25 mouse cellular contexts compared by ENCODE assay signal in the genomic region with DNA sequence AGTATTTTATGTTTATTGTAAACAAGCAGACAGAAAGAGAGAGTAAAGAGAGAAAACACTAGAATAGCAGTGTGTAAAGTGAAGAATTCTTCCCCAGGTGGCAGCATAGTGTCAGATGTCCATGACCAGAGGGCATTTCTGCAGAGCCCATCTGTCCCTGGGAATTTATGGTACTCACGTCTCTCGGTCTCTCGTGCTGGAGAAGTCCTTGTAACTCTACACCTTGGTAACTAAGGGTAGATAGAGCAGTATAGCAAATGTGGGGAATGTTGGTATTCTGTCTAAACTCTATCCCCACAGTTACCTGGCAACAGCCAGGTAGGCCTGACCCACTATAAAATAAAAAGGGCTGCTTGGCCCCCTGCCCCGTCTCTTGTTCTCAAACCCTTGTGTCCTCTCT.
DNase-seq lines count a peak whose midpoint lies in the region; ATAC-seq and TF ChIP-seq lines count a peak whose summit lies in the region.
"Had no signal": no experiment of that assay in that cellular context is flagged by ENCODE, and none has a peak within 500 bp of the region (broad histone marks: within the 10 kb centered on the region; RNA-seq: fewer than 3 reads in every experiment).

No protein-coding gene starts in this region.

- H3K4me1 ChIP-seq in kidney, embryonic 14.5 days (ENCODE audit: control insufficient read depth, insufficient read depth, low read length), result 0 out of 2 replicates have a peak, but pooled peaks cover 5% of the 10 kb centered on the region
- H3K4me1 ChIP-seq in kidney, adult 2 months (ENCODE audit: control insufficient read depth, insufficient read depth, low read length), result no peaks in the 10 kb centered on the region
- no peaks in the 10 kb centered on the region for H3K4me1 ChIP-seq in lung, embryonic 14.5 days (ENCODE audit: insufficient read depth)
- H3K4me1 ChIP-seq: heart, embryonic 10.5 days; hindbrain, embryonic 12.5 days had no signal

- no peak overlapping the region for H3K4me2 ChIP-seq in kidney, embryonic 14.5 days (replicated peaks; ENCODE audit: low read depth, low read length)
- no peak overlapping the region for H3K4me2 ChIP-seq in lung, embryonic 14.5 days
- H3K4me2 ChIP-seq: embryonic facial prominence, embryonic 13.5 days; forebrain, embryonic 12.5 days; hindbrain, embryonic 12.5 days had no signal

- TF ChIP-seq POLR2A in kidney, adult 2 months (IDR thresholded peaks at IDR 0.05; ENCODE audit: low read depth, low read length), result no peak

- no peaks in the 10 kb centered on the region for H3K27me3 ChIP-seq in kidney, embryonic 14.5 days (ENCODE audit: control insufficient read depth, insufficient read depth, low read length)
- no peaks in the 10 kb centered on the region for H3K27me3 ChIP-seq in kidney, adult 2 months (replicated peaks; ENCODE audit: control insufficient read depth, insufficient read depth, low read length)
- H3K27me3 ChIP-seq in lung, embryonic 14.5 days (ENCODE audit: insufficient read depth, low read length), result no peaks in the 10 kb centered on the region
- H3K27me3 ChIP-seq: embryonic facial prominence, embryonic 13.5 days; forebrain, embryonic 12.5 days; hindbrain, embryonic 12.5 days had no signal

- no peak overlapping the region for H3K9ac ChIP-seq in kidney, embryonic 14.5 days (ENCODE audit: low read depth, low read length)
- no peak overlapping the region for H3K9ac ChIP-seq in lung, embryonic 14.5 days
- H3K9ac ChIP-seq: embryonic facial prominence, embryonic 13.5 days; forebrain, embryonic 12.5 days; hindbrain, embryonic 12.5 days had no signal

- H3K4me3 ChIP-seq in kidney, embryonic 14.5 days (ENCODE audit: low read length), result no peak overlapping the region
- no peak overlapping the region for H3K4me3 ChIP-seq in kidney, adult 2 months (ENCODE audit: insufficient read depth, low read depth, low read length)
- H3K4me3 ChIP-seq in lung, embryonic 14.5 days (ENCODE audit: low read depth, low read length), result no peak overlapping the region
- H3K4me3 ChIP-seq: embryonic facial prominence, embryonic 13.5 days; forebrain, embryonic 12.5 days; heart, embryonic 10.5 days; hindbrain, embryonic 12.5 days had no signal

- no peak for TF ChIP-seq CTCF in kidney, adult 2 months (conservative IDR thresholded peaks at IDR 0.05; ENCODE audit: insufficient read depth, insufficient read length, low read depth, low read length)
- no peak for TF ChIP-seq CTCF in lung, embryonic 14.5 days (IDR thresholded peaks at IDR 0.05; ENCODE audit: low read depth)

- H3K9me3 ChIP-seq in kidney, embryonic 14.5 days (ENCODE audit: control insufficient read depth, low read length), result no peaks in the 10 kb centered on the region
- no peaks in the 10 kb centered on the region for H3K9me3 ChIP-seq in lung, embryonic 14.5 days (ENCODE audit: low read depth, low read length)
- H3K9me3 ChIP-seq: embryonic facial prominence, embryonic 13.5 days; forebrain, embryonic 12.5 days; heart, embryonic 10.5 days; hindbrain, embryonic 12.5 days had no signal

- DNase-seq in embryo, embryonic 10 days (ENCODE audit: low spot score), result peak; percentile 57
- no peak for DNase-seq in embryo, embryonic 9.5 days (ENCODE audit: extremely low spot score)
- DNase-seq in kidney, adult 2 months, result no peak
- peak; percentile 23 for DNase-seq in lung, embryonic 14.5 days
- DNase-seq in lung, postnatal 25 days (ENCODE audit: low spot score), result no peak
- DNase-seq in forelimb bud, embryonic 11.5 days (ENCODE audit: low read depth, low spot score), result peak; percentile 45
- DNase-seq: adrenal gland, adult 8-10 months; adrenal gland, postnatal 36 days; B cell, adult 2 months; cerebellum, adult 11 months; cerebellum, adult 8-10 months; cerebellum, postnatal 14 days; gastrocnemius, postnatal 25 days; heart, postnatal 10 days; heart, postnatal 4 days had no signal

- H3K36me3 ChIP-seq in kidney, embryonic 14.5 days (ENCODE audit: control insufficient read depth, insufficient read depth, low read length), result no peaks in the 10 kb centered on the region
- H3K36me3 ChIP-seq in kidney, adult 2 months (ENCODE audit: control insufficient read depth, insufficient read depth, low read length), result no peaks in the 10 kb centered on the region
- no peaks in the 10 kb centered on the region for H3K36me3 ChIP-seq in lung, embryonic 14.5 days (ENCODE audit: insufficient read depth)
- H3K36me3 ChIP-seq: embryonic facial prominence, embryonic 13.5 days; forebrain, embryonic 12.5 days; G1E; heart, embryonic 10.5 days; hindbrain, embryonic 12.5 days had no signal

- ATAC-seq in kidney, embryonic 14.5 days (ENCODE audit: low FRiP score, low TSS enrichment), result peak; percentile 70; the same call in 1 of the 2 replicates
- peak; percentile 56; the same call in 1 of the 2 replicates for ATAC-seq in lung, embryonic 14.5 days (ENCODE audit: insufficient read depth)
- no peak for ATAC-seq in frontal cortex, adult (ENCODE audit: low TSS enrichment)
- ATAC-seq: CD4-positive, CD25-positive, alpha-beta regulatory T cell, adult 4 months; forebrain, embryonic 16.5 days; hindbrain, postnatal 0 days had no signal

- 6% methylated on average over 4 of the region's 4 CpGs for WGBS in kidney, embryonic 14.5 days
- 41% methylated on average over 4 of the region's 4 CpGs for WGBS in kidney, adult 2 months
- 18% methylated on average over 4 of the region's 4 CpGs for WGBS in lung, embryonic 14.5 days

- no peak overlapping the region for H3K27ac ChIP-seq in kidney, embryonic 14.5 days (ENCODE audit: low read depth, low read length)
- H3K27ac ChIP-seq in kidney, adult 2 months (ENCODE audit: insufficient read depth, low read depth, low read length), result no peak overlapping the region
- no peak overlapping the region for H3K27ac ChIP-seq in lung, embryonic 14.5 days (ENCODE audit: low read depth)
- H3K27ac ChIP-seq: embryonic facial prominence, embryonic 13.5 days; forebrain, embryonic 12.5 days; heart, embryonic 10.5 days; hindbrain, embryonic 12.5 days; hindbrain, postnatal 0 days had no signal

Comparison
In these comparisons a context has a peak if more than half of its experiments do, and no peak if none do; other contexts are left out.
1. DNase-seq: peak in embryo, embryonic 10 days (single experiment), lung, embryonic 14.5 days (single experiment) and forelimb bud, embryonic 11.5 days (single experiment); none in embryo, embryonic 9.5 days (single experiment), kidney, adult 2 months (single experiment) and lung, postnatal 25 days (single experiment).